Mouse (Mus musculus) brown adipose tissue, adult 24 weeks (tissue): ENCODE results near the gene Ell. TPM values are rescaled to one million over a fixed set of nuclear protein-coding genes. Genes with fewer than 3 reads are reported as not detected.

ENCODE experiments used
- H3K27ac ChIP-seq: fragments of 200-500 bp; replicated peaks from 2 replicates; pipeline ENCODE4 v1.5.1; 2012; ENCODE audit warnings: low read depth, mild to moderate bottlenecking, low read length
- H3K4me1 ChIP-seq: fragments of 200-500 bp; 2 replicates; pipeline ENCODE4 v1.6.1; 2012; ENCODE audit warnings: low read length, mixed read lengths; ENCODE audit not compliant: control insufficient read depth, insufficient read depth, insufficient read length
- H3K4me3 ChIP-seq: fragments of 200-500 bp; 2 replicates; pipeline ENCODE4 v1.5.1; 2012; ENCODE audit warnings: low read depth, mild to moderate bottlenecking, low read length, moderate library complexity; ENCODE audit not compliant: insufficient read depth
- polyA plus RNA-seq: library from polyadenylated mRNA; stranded (reverse); fragments of >200 nt; gene quantifications from 2 replicates; pipeline ENCODE4 v1.2.4, GENCODE M21; 2012; ENCODE audit not compliant: missing spikeins, insufficient read depth, insufficient read length

The Ell gene
- polyA plus RNA-seq, 1 experiment, result 9.1 TPM

DNA sequence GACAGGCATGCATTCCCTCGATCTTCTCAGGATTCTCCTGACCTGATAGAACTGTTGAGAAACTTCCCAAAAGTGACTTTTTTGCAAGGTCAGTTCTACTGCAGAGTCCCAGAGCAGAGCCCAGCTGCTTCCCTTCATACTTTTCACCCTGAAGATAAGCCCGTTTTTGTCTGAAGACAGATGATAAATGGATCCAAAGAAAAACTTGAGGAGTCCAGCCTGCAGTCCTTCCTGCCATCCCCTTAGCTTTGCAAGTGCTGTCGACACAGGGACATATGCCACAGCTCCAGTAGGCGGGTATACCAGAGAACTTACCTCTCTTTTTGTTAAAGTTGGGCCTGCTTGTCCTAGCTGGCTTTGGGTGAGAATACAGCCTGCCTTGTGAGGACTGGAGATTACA is 22.1 kb downstream of the Ell start:
- Histone ChIP-seq H3K27ac (0 out of 2 replicates have a peak overlapping the region, but pooled peaks have one; percentile 28), H3K4me3 (no peak overlapping the region), H3K4me1 (peaks cover 68% of the 10 kb centered on the region)

DNA sequence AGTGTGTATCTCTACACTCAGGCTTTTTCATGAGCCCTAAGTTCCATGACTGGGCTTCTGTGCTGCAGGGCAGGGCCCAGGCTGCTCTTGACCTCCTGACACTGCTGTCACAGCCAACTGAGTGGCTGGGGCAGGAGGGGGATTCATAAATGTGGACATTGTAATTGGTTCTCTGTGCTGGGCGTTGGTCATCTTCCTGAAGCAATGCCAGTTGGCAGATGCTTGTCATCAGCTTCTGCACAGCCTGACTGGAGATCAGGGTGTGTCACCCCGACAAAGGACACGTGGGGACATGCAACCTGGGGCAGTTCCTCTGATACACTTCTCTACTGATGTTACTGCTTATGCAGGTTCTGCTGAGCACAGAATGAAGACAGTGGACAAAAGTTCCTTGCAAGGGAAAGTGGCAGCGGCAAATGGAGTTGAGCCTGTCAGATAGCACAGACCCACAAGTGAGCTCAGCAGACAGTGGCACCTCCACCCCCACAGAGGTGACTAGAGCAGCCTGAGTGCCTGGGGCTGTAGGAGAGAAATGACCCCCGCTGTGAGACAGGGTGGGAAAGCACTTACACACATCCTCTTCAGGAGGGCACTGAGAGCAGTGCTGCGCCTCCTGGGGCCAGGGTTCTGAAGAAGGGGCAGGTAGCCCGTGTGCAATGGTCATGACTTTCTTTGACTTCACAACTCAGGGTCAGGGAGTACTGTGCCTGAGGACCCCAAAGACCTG is 22.7 kb downstream of the Ell start:
- peaks cover 68% of the 10 kb centered on the region for H3K4me1 ChIP-seq

DNA sequence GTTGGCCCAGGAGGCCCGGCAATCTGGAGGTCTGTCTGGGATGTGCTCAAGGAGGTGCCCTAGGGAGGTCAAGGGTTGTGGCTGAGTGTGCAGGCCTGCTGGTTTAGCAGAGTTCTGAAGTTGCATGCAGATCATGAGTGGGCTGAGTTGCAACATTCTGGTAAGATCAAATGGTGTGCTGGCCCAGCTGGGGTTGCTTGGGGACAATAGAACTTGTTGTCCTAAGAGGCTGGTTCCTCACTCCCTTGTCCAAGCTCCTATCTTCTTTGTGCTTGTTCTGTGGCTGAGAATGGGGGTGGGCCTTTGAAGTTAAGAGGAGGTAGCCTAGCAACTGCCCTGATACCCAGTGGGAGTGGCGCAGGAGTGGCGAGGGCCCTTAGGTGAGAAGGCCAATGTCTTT is 23.5 kb downstream of the Ell start:
- Histone ChIP-seq H3K4me1 (peaks cover 68% of the 10 kb centered on the region), H3K27ac (no peak overlapping the region), H3K4me3 (no peak overlapping the region)

More for the DNA sequence above, 22.7 kb downstream of the Ell start:
- Histone ChIP-seq H3K4me3 (no peak overlapping the region), H3K27ac (peak overlapping the region; percentile 28)

DNA sequence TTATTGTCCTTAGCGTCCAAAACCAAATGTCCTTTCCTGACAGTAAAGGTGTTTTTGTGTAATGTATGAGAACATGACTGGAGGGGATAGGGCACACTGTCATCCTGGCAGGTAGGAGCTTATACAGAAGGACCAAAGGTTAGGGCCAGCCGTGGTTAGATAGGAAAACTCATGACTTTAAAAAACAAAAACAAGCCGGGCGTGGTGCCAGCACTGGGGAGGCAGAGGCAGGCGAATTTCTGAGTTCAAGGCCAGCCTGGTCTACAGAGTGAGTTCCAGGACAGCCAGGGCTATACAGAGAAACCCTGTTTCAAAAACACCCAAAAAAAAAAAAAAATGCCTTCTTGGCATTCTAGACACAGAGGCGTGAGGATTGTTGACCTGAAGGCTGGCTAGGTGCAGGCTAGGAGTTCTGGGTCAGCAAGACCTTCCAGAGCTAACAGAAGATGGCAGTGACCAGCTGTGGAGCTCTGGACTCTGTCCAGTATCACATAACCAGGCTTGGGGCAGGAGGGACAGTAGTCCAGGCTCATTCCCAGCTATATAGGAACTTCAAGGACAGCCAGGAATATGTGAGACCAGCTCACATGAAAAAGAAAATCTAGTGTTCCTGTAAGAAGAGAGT is 24.6 kb downstream of the Ell start:
- H3K4me1 ChIP-seq, result peaks cover 61% of the 10 kb centered on the region
- no peak overlapping the region for H3K27ac ChIP-seq
- H3K4me3 ChIP-seq, result no peak overlapping the region

DNA sequence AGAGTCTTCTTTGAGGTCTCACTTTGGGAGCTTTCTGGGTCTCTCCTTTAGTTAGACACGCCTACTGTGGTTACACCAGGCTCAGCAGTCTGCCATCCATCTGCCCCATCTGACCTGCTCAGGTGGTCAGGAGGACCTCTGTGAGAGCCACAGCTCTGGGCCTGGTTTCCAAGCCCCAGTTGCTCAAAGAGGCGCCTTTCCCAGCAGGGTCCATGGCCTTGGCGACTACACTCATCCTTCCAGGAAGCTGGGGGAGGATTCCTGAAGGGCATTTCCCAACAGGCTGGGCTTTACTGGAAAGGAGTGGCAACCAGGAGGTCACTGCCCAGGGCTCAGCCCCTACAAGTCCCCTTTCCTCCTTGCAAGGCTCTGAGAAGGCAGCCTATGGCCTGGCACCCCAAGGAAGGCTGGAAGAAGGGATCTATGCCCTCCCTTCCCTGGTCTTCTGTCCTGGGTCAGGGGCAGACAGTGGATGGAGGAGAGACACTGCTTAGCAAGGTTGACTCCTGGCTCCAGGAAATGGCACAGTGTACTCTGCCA is 25.5 kb downstream of the Ell start:
- Histone ChIP-seq H3K4me1 (peaks cover 59% of the 10 kb centered on the region), H3K27ac (0 out of 2 replicates have a peak overlapping the region, but pooled peaks have one; percentile 3), H3K4me3 (no peak overlapping the region)

DNA sequence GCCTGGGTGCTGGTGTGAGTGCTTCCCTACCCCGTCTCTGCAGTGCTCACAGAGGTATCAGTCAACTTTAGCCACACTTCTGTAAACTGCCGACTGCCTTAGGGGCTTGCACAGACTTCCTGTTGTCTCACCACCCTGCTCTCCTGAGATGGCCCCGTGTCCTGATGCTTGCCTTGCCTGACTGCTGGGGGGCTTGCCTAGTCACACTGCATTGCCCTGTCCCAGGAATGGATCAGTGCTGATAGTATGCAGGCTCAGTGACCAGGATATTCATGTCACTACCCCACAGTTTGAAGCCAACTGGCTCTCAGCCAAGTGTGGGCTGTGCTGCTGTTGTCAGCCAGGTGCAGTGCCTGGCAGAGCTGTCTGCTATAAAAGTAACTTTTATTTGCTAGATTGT is 26.3 kb downstream of the Ell start:
- H3K27ac ChIP-seq, result no peak overlapping the region
- no peak overlapping the region for H3K4me3 ChIP-seq
- H3K4me1 ChIP-seq, result peaks cover 59% of the 10 kb centered on the region

DNA sequence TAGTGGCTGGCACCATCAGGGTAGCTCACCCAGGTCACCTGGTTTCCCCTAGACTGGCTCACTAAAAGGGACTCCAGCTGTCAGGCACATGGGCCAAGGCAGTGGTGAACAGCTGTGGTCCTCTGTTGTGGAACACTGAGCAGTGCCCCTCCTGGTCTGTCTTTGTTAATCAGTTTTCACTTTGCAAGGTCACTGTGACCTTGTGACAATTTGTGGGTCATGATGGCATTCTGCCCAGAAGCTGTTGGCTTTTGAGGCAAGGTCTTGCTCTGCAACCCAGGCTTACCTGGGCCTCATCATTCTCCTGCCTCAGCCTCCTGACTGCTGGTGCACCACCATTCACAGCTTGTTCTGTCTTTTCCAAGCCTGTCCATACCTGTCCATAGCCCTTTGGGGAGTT is 31.1 kb downstream of the Ell start:
- Histone ChIP-seq H3K27ac (no peak overlapping the region), H3K4me1 (peaks cover 37% of the 10 kb centered on the region), H3K4me3 (no peak overlapping the region)

DNA sequence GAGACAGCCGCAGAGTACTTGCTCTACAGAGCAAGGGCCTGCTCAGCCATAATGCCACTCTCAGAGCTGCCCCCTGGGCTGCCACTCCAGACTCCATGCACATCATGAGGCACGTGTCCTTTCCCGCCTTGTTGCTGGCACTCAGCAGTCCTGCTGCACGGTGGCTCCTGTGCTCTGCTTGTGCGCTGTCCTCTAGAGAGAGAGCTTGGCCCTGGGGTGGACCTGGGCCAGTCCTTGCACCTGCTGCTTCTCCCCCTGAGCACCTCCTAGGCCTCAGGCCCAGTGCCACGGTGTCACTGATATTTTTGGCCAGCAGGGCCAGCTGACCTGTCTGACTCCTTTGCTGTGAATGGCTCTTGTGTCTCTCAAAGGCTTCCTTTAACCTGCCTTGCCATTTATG is 31.7 kb downstream of the Ell start:
- Histone ChIP-seq H3K27ac (no peak overlapping the region), H3K4me3 (no peak overlapping the region), H3K4me1 (peaks cover 35% of the 10 kb centered on the region)

DNA sequence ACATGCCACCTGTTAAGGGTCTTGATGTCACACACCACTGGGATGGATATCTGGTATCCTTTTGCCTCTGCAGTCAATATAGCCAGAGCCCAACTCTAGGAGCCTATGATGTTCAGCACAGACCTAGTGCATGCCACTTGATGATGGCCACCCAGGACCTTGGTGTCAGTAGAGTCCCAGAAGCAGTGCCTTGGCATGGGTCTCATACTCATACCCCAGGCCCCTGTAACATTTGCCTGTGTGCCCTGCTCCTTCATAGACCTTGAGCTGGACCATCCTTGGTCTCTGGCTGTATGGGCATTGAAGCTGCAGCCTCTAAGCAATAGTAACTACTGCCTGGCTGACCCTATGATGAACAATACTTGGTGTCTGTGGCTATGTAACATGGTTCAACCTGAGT is 35.0 kb downstream of the Ell start:
- Histone ChIP-seq H3K4me3 (no peak overlapping the region), H3K27ac (0 out of 2 replicates have a peak overlapping the region, but pooled peaks have one; percentile 35), H3K4me1 (peaks cover 35% of the 10 kb centered on the region)

DNA sequence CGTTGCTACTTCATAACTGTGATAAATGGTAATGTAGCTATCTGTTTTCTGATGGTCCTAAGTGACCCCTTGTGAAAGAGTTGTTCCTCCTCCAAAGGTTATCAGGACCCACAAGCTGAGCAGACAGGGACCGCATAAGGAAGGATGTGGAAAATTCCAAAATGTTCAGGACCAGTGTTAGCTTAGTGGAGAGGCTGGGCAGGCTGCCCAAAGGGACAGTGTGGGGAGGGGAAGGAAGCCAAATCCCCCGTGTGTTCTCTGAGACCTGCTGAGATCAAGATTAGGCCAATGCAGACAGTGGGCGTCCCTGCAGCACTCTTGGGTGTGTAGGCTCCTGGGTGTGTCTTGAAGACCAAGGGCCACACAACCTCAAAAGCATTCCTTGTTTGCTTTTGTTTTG is 35.7 kb downstream of the Ell start:
- peaks cover 31% of the 10 kb centered on the region for H3K4me1 ChIP-seq
- peak overlapping the region; percentile 53 for H3K27ac ChIP-seq
- no peak overlapping the region for H3K4me3 ChIP-seq

DNA sequence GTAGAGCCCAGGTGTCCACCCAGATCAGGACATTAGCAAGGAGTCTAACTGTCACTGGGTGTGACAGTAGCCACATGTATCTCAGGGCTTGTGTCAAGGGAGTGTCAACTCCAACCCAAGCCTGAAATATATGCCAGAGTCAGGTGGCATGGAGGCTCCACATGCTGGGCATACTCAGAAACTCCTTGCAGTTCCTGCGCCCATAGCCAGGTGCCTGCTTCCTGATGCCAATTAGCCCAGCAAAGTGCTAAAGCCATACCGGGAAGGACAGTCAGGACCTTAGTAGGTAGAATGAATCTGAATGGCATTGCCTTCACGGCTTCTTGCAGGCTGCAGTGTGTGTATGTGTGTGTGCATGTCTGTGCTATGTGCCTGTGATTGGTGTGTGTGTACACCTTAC is 38.0 kb downstream of the Ell start:
- Histone ChIP-seq H3K27ac (no peak overlapping the region), H3K4me1 (peaks cover 16% of the 10 kb centered on the region), H3K4me3 (no peak overlapping the region)

DNA sequence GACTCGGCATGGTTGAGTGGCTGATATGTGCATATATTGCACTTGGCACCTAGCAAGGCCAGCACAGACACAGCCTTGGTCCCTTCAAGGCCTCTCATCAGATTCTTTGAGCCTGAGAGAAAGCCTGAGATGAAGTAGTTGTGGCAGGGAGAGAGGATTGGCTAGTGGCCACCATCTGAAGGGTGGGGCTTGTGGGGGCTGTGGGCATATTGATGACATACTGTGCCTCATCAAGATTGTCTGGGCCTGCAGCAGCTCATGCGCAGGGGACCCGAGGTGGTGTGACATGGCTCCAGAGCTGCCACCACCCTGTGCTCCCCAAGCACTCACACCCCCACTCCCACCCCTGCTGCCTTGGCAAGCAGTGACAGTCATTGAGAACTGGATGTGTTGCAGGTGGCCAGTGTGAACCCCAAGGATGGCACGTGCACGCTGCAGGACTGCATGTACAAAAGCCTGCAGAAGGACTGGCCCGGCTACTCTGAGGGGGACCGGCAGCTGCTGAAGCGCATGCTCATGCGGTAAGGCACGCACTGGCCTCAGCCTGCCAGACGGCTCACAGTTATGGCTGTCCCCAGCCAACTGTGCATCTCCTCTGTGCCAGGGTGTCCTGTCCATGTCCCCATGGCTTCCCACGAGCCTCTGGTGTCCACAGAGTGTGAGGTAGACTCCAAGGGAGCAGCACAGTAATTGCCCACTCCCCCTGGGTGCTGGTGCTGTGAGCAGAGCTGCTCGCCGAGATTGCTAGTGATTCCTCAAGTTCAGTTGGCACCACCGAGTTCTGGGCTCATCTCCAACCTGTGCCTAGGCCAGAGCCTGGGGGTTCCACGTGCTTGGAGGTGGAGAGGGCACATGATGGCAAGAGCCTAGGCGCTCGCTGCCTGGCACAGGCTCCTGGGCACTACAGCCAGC is 44.5 kb downstream of the Ell start:
- H3K4me3 ChIP-seq, result no peak overlapping the region
- H3K4me1 ChIP-seq, result no peaks in the 10 kb centered on the region; the same call in 1 of the 2 replicates
- H3K27ac ChIP-seq, result no peak overlapping the region

DNA sequence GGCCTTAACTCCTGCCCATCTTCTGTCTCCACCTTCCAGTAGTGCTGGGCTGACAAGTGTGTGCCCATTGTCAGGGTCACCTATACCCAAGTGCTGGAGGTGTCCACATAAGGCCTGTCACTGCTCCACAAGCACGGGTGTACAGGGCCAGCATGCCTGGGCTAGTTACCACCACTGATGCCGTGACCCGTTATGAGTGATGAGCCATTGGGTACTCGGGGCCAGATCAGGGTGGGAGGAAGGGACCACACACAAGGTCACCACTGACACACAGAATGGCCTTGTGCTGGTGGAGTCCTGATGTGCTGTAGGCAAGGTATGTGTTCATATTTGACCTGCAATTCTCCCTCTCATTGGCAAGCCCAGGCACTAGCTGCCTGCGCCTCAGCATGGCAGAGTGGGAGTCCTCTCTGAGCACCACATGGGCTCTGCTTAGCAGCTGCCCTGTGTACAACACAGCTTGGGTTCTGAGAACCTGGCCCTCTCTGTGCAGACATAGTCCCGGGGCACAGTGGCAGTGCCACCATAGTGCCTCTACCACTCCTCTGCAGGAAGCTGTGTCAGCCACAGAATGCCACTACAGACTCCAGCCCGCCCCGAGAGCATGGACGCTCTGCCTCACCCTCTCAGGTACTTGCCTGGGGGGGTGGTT is 45.5 kb downstream of the Ell start:
- H3K27ac ChIP-seq, result no peak overlapping the region
- H3K4me1 ChIP-seq, result no peaks in the 10 kb centered on the region; the same call in 1 of the 2 replicates
- H3K4me3 ChIP-seq, result no peak overlapping the region

DNA sequence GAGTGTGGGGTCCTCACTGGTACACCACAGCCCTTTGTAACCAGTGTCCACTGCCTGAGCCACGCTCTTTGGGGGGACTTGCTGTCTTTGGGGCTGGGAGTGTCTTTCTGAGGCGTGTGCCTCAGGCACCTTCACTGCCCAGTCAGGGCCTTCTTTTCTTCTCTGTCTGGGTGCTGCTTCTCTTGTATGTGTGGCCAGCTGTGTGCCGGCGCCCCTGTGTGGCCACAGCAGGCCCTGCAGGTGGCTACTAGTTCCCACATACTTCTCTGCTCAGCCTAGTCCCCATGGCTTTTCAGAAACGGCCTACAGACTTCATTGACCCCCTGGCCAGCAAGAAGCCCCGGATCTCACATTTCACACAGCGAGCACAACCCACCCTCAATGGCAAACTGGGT is 46.0 kb downstream of the Ell start:
- H3K4me1 ChIP-seq, result no peaks in the 10 kb centered on the region; the same call in 1 of the 2 replicates
- no peak overlapping the region for H3K27ac ChIP-seq
- no peak overlapping the region for H3K4me3 ChIP-seq
